Mouse (Mus musculus): ENCODE measurements around the gene 5031439G07Rik.

- TF ChIP-seq EP300 (IDR thresholded peaks at IDR 0.05; ENCODE audit: low read depth): no peak
- TF ChIP-seq CTCF (IDR thresholded peaks at IDR 0.05; ENCODE audit: low read depth): no peak
Measured at GRCm38 (mm10) chr15:84965575-84966360, 22.6 kb downstream of the 5031439G07Rik start.

All from heart, postnatal 0 days (tissue).